In the genomic region with DNA sequence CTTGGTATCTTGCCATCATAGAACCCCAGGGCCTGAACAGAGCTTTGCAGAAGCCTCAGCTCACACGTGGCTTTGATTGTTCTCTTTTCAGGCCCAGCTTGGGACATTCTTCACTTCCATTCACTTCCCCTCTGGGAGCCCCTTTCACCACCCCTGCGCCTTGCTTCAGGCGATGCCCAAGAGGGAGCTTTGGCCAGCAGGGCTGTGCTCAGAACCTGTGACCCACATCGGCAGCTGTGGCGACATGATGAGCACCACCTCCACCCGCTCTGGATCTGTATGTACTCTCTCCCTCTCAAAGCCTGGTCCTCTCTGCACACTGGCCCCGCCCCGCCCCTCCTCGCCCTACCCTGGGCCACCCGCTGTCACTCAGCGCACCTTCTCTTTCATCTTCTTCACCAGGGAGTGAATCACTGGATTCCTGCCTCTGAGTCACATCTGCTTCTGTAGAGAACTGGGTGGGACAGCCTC, we compare ENCODE assay signal across 17 mouse cellular contexts. TPM values are rescaled to one million over a fixed set of nuclear protein-coding genes. Genes with fewer than 3 reads are reported as not detected.
DNase-seq lines count a peak whose midpoint lies in the region; ATAC-seq and TF ChIP-seq lines count a peak whose summit lies in the region.
"Had no signal": no experiment of that assay in that cellular context is flagged by ENCODE, and none has a peak within 500 bp of the region (broad histone marks: within the 10 kb centered on the region; RNA-seq: fewer than 3 reads in every experiment).

No protein-coding gene starts in this region.

- H3K4me3 ChIP-seq in erythroblast, embryonic 14.5 days (replicated peaks): peak overlapping the region; percentile 32
- H3K4me3 ChIP-seq in midbrain, embryonic 11.5 days (ENCODE audit: low read depth, low read length): no peak overlapping the region
- H3K4me3 ChIP-seq in midbrain, embryonic 15.5 days: no peak overlapping the region
- peak overlapping the region; percentile 21; the same call in 1 of the 2 replicates for H3K4me3 ChIP-seq in intestine, embryonic 16.5 days (ENCODE audit: low read length)
- H3K4me3 ChIP-seq in small intestine, adult 2 months (ENCODE audit: low read depth, low read length): peak overlapping the region; percentile 31
- H3K4me3 ChIP-seq: embryonic facial prominence, embryonic 12.5 days had no signal

- DNase-seq in midbrain, embryonic 11.5 days (ENCODE audit: low spot score, missing footprints): peak; percentile 69
- DNase-seq in cerebellum, adult 11-12 months: no peak
- no peak for DNase-seq in cerebellum, postnatal 25 days
- DNase-seq: cerebellum, adult 9-11 months; forebrain, postnatal 0 days; gastrocnemius, postnatal 10 days; heart, postnatal 10 days; kidney, adult 11 months had no signal

- peak; percentile 74 for TF ChIP-seq POLR2A in small intestine, adult 2 months (IDR thresholded peaks at IDR 0.05; ENCODE audit: low read depth, low read length)

- WGBS in midbrain, embryonic 11.5 days: 26% methylated on average over 11 of the region's 11 CpGs
- 33% methylated on average over 11 of the region's 11 CpGs for WGBS in midbrain, embryonic 15.5 days
- 26% methylated on average over 11 of the region's 11 CpGs for WGBS in intestine, embryonic 16.5 days
- 32% methylated on average over 11 of the region's 11 CpGs for WGBS in small intestine, adult 2 months

- no peak for TF ChIP-seq CTCF in small intestine, adult 2 months (IDR thresholded peaks at IDR 0.05; ENCODE audit: extremely low read depth, insufficient read length, insufficient replicate concordance, low read depth, low read length)

- no peak overlapping the region for H3K27ac ChIP-seq in midbrain, embryonic 11.5 days (ENCODE audit: low read depth, low read length)
- H3K27ac ChIP-seq in midbrain, embryonic 15.5 days: no peak overlapping the region
- H3K27ac ChIP-seq in intestine, embryonic 16.5 days (ENCODE audit: low read length): peak overlapping the region; percentile 70
- H3K27ac ChIP-seq in small intestine, adult 2 months (ENCODE audit: insufficient read depth, low read depth, low read length): peak overlapping the region; percentile 78
- H3K27ac ChIP-seq: embryonic facial prominence, embryonic 12.5 days had no signal

- H3K9ac ChIP-seq in midbrain, embryonic 11.5 days (ENCODE audit: low read length): no peak overlapping the region
- no peak overlapping the region for H3K9ac ChIP-seq in midbrain, embryonic 15.5 days
- H3K9ac ChIP-seq in intestine, embryonic 16.5 days (ENCODE audit: low read depth, low read length): peak overlapping the region; percentile 44
- H3K9ac ChIP-seq: embryonic facial prominence, embryonic 12.5 days; forebrain, postnatal 0 days had no signal

- H3K36me3 ChIP-seq in erythroblast, embryonic 14.5 days (ENCODE audit: control insufficient read depth): peaks cover 92% of the 10 kb centered on the region
- H3K36me3 ChIP-seq in midbrain, embryonic 11.5 days (ENCODE audit: control insufficient read depth, insufficient read depth, low read length): no peaks in the 10 kb centered on the region
- H3K36me3 ChIP-seq in midbrain, embryonic 15.5 days (replicated peaks): no peaks in the 10 kb centered on the region
- H3K36me3 ChIP-seq in intestine, embryonic 16.5 days (ENCODE audit: control insufficient read depth, insufficient read depth, low read length): no peaks in the 10 kb centered on the region
- peaks cover 41% of the 10 kb centered on the region for H3K36me3 ChIP-seq in small intestine, adult 2 months (ENCODE audit: control insufficient read depth, insufficient read depth, low read length)
- H3K36me3 ChIP-seq: embryonic facial prominence, embryonic 12.5 days had no signal

- H3K4me2 ChIP-seq in midbrain, embryonic 11.5 days: no peak overlapping the region
- H3K4me2 ChIP-seq in midbrain, embryonic 15.5 days: no peak overlapping the region
- peak overlapping the region; percentile 40 for H3K4me2 ChIP-seq in intestine, embryonic 16.5 days (ENCODE audit: low read depth, low read length)
- H3K4me2 ChIP-seq: embryonic facial prominence, embryonic 12.5 days had no signal

- ATAC-seq in erythroblast, adult 5-6 weeks (replicated peaks; ENCODE audit: low FRiP score, poor library complexity, severe bottlenecking): no peak
- ATAC-seq in midbrain, embryonic 11.5 days (ENCODE audit: low FRiP score): peak; percentile 57; the same call in 1 of the 2 replicates
- ATAC-seq in midbrain, embryonic 15.5 days (replicated peaks): no peak
- ATAC-seq in intestine, embryonic 16.5 days: peak; percentile 58
- ATAC-seq: forebrain, postnatal 0 days had no signal

- H3K4me1 ChIP-seq in erythroblast, embryonic 14.5 days (ENCODE audit: control insufficient read depth): peaks cover 99% of the 10 kb centered on the region
- no peaks in the 10 kb centered on the region for H3K4me1 ChIP-seq in midbrain, embryonic 11.5 days (ENCODE audit: control insufficient read depth, insufficient read depth, low read length)
- no peaks in the 10 kb centered on the region for H3K4me1 ChIP-seq in midbrain, embryonic 15.5 days
- peaks cover 25% of the 10 kb centered on the region for H3K4me1 ChIP-seq in intestine, embryonic 16.5 days (ENCODE audit: control insufficient read depth, insufficient read depth, low read length)
- peaks cover 41% of the 10 kb centered on the region for H3K4me1 ChIP-seq in small intestine, adult 2 months (ENCODE audit: control insufficient read depth, insufficient read depth, insufficient read length, low read length)
- H3K4me1 ChIP-seq: embryonic facial prominence, embryonic 12.5 days had no signal

- H3K9me3 ChIP-seq in erythroblast, embryonic 14.5 days (ENCODE audit: control insufficient read depth, low read length): no peaks in the 10 kb centered on the region
- H3K9me3 ChIP-seq in midbrain, embryonic 11.5 days (ENCODE audit: control insufficient read depth, low read length): no peaks in the 10 kb centered on the region
- H3K9me3 ChIP-seq in midbrain, embryonic 15.5 days: no peaks in the 10 kb centered on the region
- no peaks in the 10 kb centered on the region for H3K9me3 ChIP-seq in intestine, embryonic 16.5 days (ENCODE audit: control insufficient read depth, low read length)
- H3K9me3 ChIP-seq: embryonic facial prominence, embryonic 12.5 days had no signal

- no peaks in the 10 kb centered on the region for H3K27me3 ChIP-seq in erythroblast, embryonic 14.5 days (ENCODE audit: control insufficient read depth)
- no peaks in the 10 kb centered on the region for H3K27me3 ChIP-seq in midbrain, embryonic 11.5 days (ENCODE audit: control insufficient read depth, insufficient read depth, low read length)
- no peaks in the 10 kb centered on the region for H3K27me3 ChIP-seq in midbrain, embryonic 15.5 days (replicated peaks)
- H3K27me3 ChIP-seq in intestine, embryonic 16.5 days (replicated peaks; ENCODE audit: control insufficient read depth, insufficient read depth, low read length): no peaks in the 10 kb centered on the region
- H3K27me3 ChIP-seq in small intestine, adult 2 months (ENCODE audit: control insufficient read depth, insufficient read depth, low read length): no peaks in the 10 kb centered on the region
- H3K27me3 ChIP-seq: embryonic facial prominence, embryonic 12.5 days had no signal

RNA-seq across cellular contexts. Expression of a gene that starts 5.7 kb away (rescaled TPM):
- 5.3 and 6.5 TPM in 2 replicates for polyA plus RNA-seq in erythroblast, embryonic 14.5 days (2012)
- 2.7 and 5.4 TPM in 2 replicates for total RNA-seq in erythroblast, adult 5-6 weeks (2015; ENCODE audit: low replicate concordance)
- 1.4 and 2.5 TPM in 2 replicates for total RNA-seq in erythroblast, adult 5-6 weeks (2017; ENCODE audit: low replicate concordance)
- 0.29 and 0.37 TPM in 2 replicates for polyA plus RNA-seq in midbrain, embryonic 11.5 days (2014; fragmentation: Nextera tagmentation; extraction: Ambion mirVana)
- 0.26 and 0.56 TPM in 2 replicates for polyA plus RNA-seq in midbrain, embryonic 15.5 days (2015; fragmentation: Nextera tagmentation; extraction: Ambion mirVana)
- polyA plus RNA-seq in intestine, embryonic 16.5 days (2015; fragmentation: Nextera tagmentation; extraction: Ambion mirVana): 74.7 and 81.2 TPM in 2 replicates
- 15.1 and 64.1 TPM in 2 replicates for polyA plus RNA-seq in small intestine, adult 2 months (2012; rRNA removed)

RNA-seq across cellular contexts. Expression of a gene that starts 8.4 kb away (rescaled TPM):
- polyA plus RNA-seq in erythroblast, embryonic 14.5 days (2012): 0.28 and 0.32 TPM in 2 replicates
- 20.9 and 21.1 TPM in 2 replicates for total RNA-seq in erythroblast, adult 5-6 weeks (2015; ENCODE audit: low replicate concordance)
- 51.3 and 55.4 TPM in 2 replicates for total RNA-seq in erythroblast, adult 5-6 weeks (2017; ENCODE audit: low replicate concordance)
- 6.3 and 9.5 TPM in 2 replicates for polyA plus RNA-seq in midbrain, embryonic 11.5 days (2014; fragmentation: Nextera tagmentation; extraction: Ambion mirVana)
- 22.2 and 25.5 TPM in 2 replicates for polyA plus RNA-seq in midbrain, embryonic 15.5 days (2015; fragmentation: Nextera tagmentation; extraction: Ambion mirVana)
- polyA plus RNA-seq in intestine, embryonic 16.5 days (2015; fragmentation: Nextera tagmentation; extraction: Ambion mirVana): 12.1 and 12.4 TPM in 2 replicates
- polyA plus RNA-seq in small intestine, adult 2 months (2012; rRNA removed): 4.2 and 9.6 TPM in 2 replicates

RNA-seq across cellular contexts. Expression of a gene that starts 20.3 kb away (rescaled TPM):
- 0.54 and 0.58 TPM in 2 replicates for polyA plus RNA-seq in erythroblast, embryonic 14.5 days (2012)
- total RNA-seq in erythroblast, adult 5-6 weeks (2015; ENCODE audit: low replicate concordance): 75.7 and 84.2 TPM in 2 replicates
- total RNA-seq in erythroblast, adult 5-6 weeks (2017; ENCODE audit: low replicate concordance): 86.2 and 95.5 TPM in 2 replicates
- 11.7 and 13.6 TPM in 2 replicates for polyA plus RNA-seq in midbrain, embryonic 11.5 days (2014; fragmentation: Nextera tagmentation; extraction: Ambion mirVana)
- polyA plus RNA-seq in midbrain, embryonic 15.5 days (2015; fragmentation: Nextera tagmentation; extraction: Ambion mirVana): 17.6 TPM in 2 replicates
- 8.5 and 9.9 TPM in 2 replicates for polyA plus RNA-seq in intestine, embryonic 16.5 days (2015; fragmentation: Nextera tagmentation; extraction: Ambion mirVana)
- polyA plus RNA-seq in small intestine, adult 2 months (2012; rRNA removed): 0.50 and 1.5 TPM in 2 replicates

RNA-seq across cellular contexts. Expression of a gene that starts 21.8 kb away (rescaled TPM):
- not detected in 2 replicates for polyA plus RNA-seq in erythroblast, embryonic 14.5 days (2012)
- not detected in 2 replicates for total RNA-seq in erythroblast, adult 5-6 weeks (2015; ENCODE audit: low replicate concordance)
- total RNA-seq in erythroblast, adult 5-6 weeks (2017; ENCODE audit: low replicate concordance): not detected in 2 replicates
- polyA plus RNA-seq in midbrain, embryonic 11.5 days (2014; fragmentation: Nextera tagmentation; extraction: Ambion mirVana): not detected in 2 replicates
- 0.14 TPM in 1 of 2 replicates, not detected in the other for polyA plus RNA-seq in midbrain, embryonic 15.5 days (2015; fragmentation: Nextera tagmentation; extraction: Ambion mirVana)
- 0.07 TPM in 1 of 2 replicates, not detected in the other for polyA plus RNA-seq in intestine, embryonic 16.5 days (2015; fragmentation: Nextera tagmentation; extraction: Ambion mirVana)
- polyA plus RNA-seq in small intestine, adult 2 months (2012; rRNA removed): not detected in 2 replicates
- total RNA-seq: gastrocnemius, postnatal 10 days; heart, postnatal 10 days; liver, adult 2 months had no signal
- polyA plus RNA-seq: C2C12; embryonic facial prominence, embryonic 12.5 days; forebrain, postnatal 0 days; large intestine, adult 2 months; liver, adult 2 months had no signal

Comparison
In these comparisons a context has a peak if more than half of its experiments do, and no peak if none do; other contexts are left out.
1. ATAC-seq: peak in midbrain, embryonic 11.5 days (single experiment) and intestine, embryonic 16.5 days (single experiment); none in erythroblast, adult 5-6 weeks (single experiment) and midbrain, embryonic 15.5 days (single experiment).
2. H3K4me3 ChIP-seq: peak in erythroblast, embryonic 14.5 days (single experiment), intestine, embryonic 16.5 days (single experiment) and small intestine, adult 2 months (single experiment); none in midbrain, embryonic 11.5 days (single experiment) and midbrain, embryonic 15.5 days (single experiment).
3. H3K27ac ChIP-seq: peak in intestine, embryonic 16.5 days (single experiment) and small intestine, adult 2 months (single experiment); none in midbrain, embryonic 11.5 days (single experiment) and midbrain, embryonic 15.5 days (single experiment).